Comparison of ENCODE assay signal across 15 mouse cellular contexts in genomic region chr3:108386186-108386585, GRCm38 (mm10). TPM values are rescaled to one million over a fixed set of nuclear protein-coding genes. Genes with fewer than 3 reads are reported as not detected.
DNase-seq lines count a peak whose midpoint lies in the region; ATAC-seq lines count a peak whose summit lies in the region.
"Had no signal": no experiment of that assay in that cellular context is flagged by ENCODE, and none has a peak within 500 bp of the region (broad histone marks: within the 10 kb centered on the region; RNA-seq: fewer than 3 reads in every experiment).

No protein-coding gene starts in this region.

- no peak overlapping the region for H3K9ac ChIP-seq in midbrain, embryonic 16.5 days (ENCODE audit: low read depth, low read length)
- H3K9ac ChIP-seq: heart, embryonic 13.5 days; hindbrain, embryonic 14.5 days; limb, embryonic 12.5 days had no signal

- H3K9me3 ChIP-seq in midbrain, embryonic 10.5 days (replicated peaks), result no peaks in the 10 kb centered on the region
- H3K9me3 ChIP-seq in midbrain, embryonic 16.5 days (replicated peaks; ENCODE audit: control insufficient read depth, low read length, poor library complexity, severe bottlenecking), result no peaks in the 10 kb centered on the region
- H3K9me3 ChIP-seq: heart, embryonic 13.5 days; limb, embryonic 12.5 days had no signal

- no peaks in the 10 kb centered on the region for H3K27me3 ChIP-seq in midbrain, embryonic 10.5 days (ENCODE audit: low read depth, poor library complexity, severe bottlenecking)
- H3K27me3 ChIP-seq in midbrain, embryonic 16.5 days (ENCODE audit: control insufficient read depth, insufficient read depth, low read depth, low read length), result no peaks in the 10 kb centered on the region
- H3K27me3 ChIP-seq: heart, embryonic 13.5 days; limb, embryonic 12.5 days had no signal

- peaks cover 49% of the 10 kb centered on the region for H3K36me3 ChIP-seq in midbrain, embryonic 10.5 days
- no peaks in the 10 kb centered on the region for H3K36me3 ChIP-seq in midbrain, embryonic 16.5 days (ENCODE audit: control insufficient read depth, insufficient read depth, low read length)

- no peak overlapping the region for H3K4me2 ChIP-seq in midbrain, embryonic 16.5 days (ENCODE audit: low read length)
- H3K4me2 ChIP-seq: heart, embryonic 13.5 days; hindbrain, embryonic 14.5 days; limb, embryonic 12.5 days had no signal

- peak overlapping the region; percentile 4; the same call in 1 of the 2 replicates for H3K4me3 ChIP-seq in midbrain, embryonic 10.5 days
- H3K4me3 ChIP-seq in midbrain, embryonic 16.5 days (ENCODE audit: low read depth, low read length), result no peak overlapping the region
- H3K4me3 ChIP-seq: heart, embryonic 13.5 days; limb, embryonic 12.5 days had no signal

- 96% methylated on average over 10 of the region's 10 CpGs for WGBS in midbrain, embryonic 10.5 days
- 95% methylated on average over 10 of the region's 10 CpGs for WGBS in midbrain, embryonic 16.5 days

- ATAC-seq in midbrain, embryonic 16.5 days, result no peak

- intact Hi-C loops in left cerebral cortex, postnatal 10 days (cut with DNase I), result no loop called here

- no peak overlapping the region for H3K27ac ChIP-seq in midbrain, embryonic 10.5 days (replicated peaks)
- H3K27ac ChIP-seq in midbrain, embryonic 16.5 days (ENCODE audit: low read length), result no peak overlapping the region
- H3K27ac ChIP-seq: heart, embryonic 13.5 days; hindbrain, embryonic 14.5 days; limb, embryonic 12.5 days had no signal

- no peak for DNase-seq in midbrain, embryonic 10.5 days (ENCODE audit: low spot score)
- peak; percentile 41 to 55 for DNase-seq in frontal cortex, postnatal 14 days (ENCODE audit: low spot score in 2 of 2)
- peak; percentile 54 to 63 for DNase-seq in left cerebral cortex, postnatal 10 days (ENCODE audit: extremely low spot score in 1 of 2, low spot score in 2 of 2)
- peak; percentile 87 for DNase-seq in telencephalon, adult 2 months (ENCODE audit: low read depth, low spot score)
- DNase-seq in spleen, adult 18-20 months, result no peak
- no peak for DNase-seq in adrenal gland, adult (ENCODE audit: inconsistent age in 2 of 2, low spot score in 1 of 2)
- DNase-seq in adrenal gland, postnatal 14 days, result no peak
- DNase-seq: cerebellum, adult 8-10 months; lung, adult 18-20 months had no signal

- H3K4me1 ChIP-seq in midbrain, embryonic 10.5 days, result peaks cover 52% of the 10 kb centered on the region
- H3K4me1 ChIP-seq in midbrain, embryonic 16.5 days (ENCODE audit: control insufficient read depth, insufficient read depth, low read length), result peaks cover 12% of the 10 kb centered on the region

RNA-seq across cellular contexts. Expression of gene Psrc1, which starts 2.5 kb away (rescaled TPM):
- polyA plus RNA-seq in midbrain, embryonic 10.5 days (2016; fragmentation: Nextera tagmentation; extraction: Ambion mirVana), result 93.3 and 105 TPM in 2 replicates
- polyA plus RNA-seq in midbrain, embryonic 16.5 days (2015; fragmentation: Nextera tagmentation; extraction: Ambion mirVana), result 3.9 and 5.2 TPM in 2 replicates
- total RNA-seq in left cerebral cortex, postnatal 10 days (2021), result 1 to 10 TPM; 6.9 to 10.0 TPM
- 4.1 and 5.3 TPM in 2 replicates for total RNA-seq in adrenal gland, postnatal 14 days (2021)

RNA-seq across cellular contexts. Expression of gene Mybphl, which starts 21.5 kb away (rescaled TPM):
- polyA plus RNA-seq in midbrain, embryonic 10.5 days (2016; fragmentation: Nextera tagmentation; extraction: Ambion mirVana), result 0.09 TPM in 1 of 2 replicates, not detected in the other
- not detected in 2 replicates for polyA plus RNA-seq in midbrain, embryonic 16.5 days (2015; fragmentation: Nextera tagmentation; extraction: Ambion mirVana)
- not detected for total RNA-seq in left cerebral cortex, postnatal 10 days (2021)
- not detected in 2 replicates for total RNA-seq in adrenal gland, postnatal 14 days (2021)
- total RNA-seq: megakaryocyte-erythroid progenitor cell, adult 5-6 weeks had no signal
- polyA plus RNA-seq: kidney, embryonic 16.5 days; limb, embryonic 12.5 days had no signal

RNA-seq across cellular contexts. Expression of gene Celsr2, which starts 29.2 kb away (rescaled TPM):
- 53.7 and 67.5 TPM in 2 replicates for polyA plus RNA-seq in midbrain, embryonic 10.5 days (2016; fragmentation: Nextera tagmentation; extraction: Ambion mirVana)
- 27.9 and 33.2 TPM in 2 replicates for polyA plus RNA-seq in midbrain, embryonic 16.5 days (2015; fragmentation: Nextera tagmentation; extraction: Ambion mirVana)
- total RNA-seq in left cerebral cortex, postnatal 10 days (2021), result 100 to 1,000 TPM; 168 to 169 TPM
- 8.7 and 11.0 TPM in 2 replicates for total RNA-seq in adrenal gland, postnatal 14 days (2021)

RNA-seq across cellular contexts. Expression of gene Sars, which starts 58.8 kb away (rescaled TPM):
- polyA plus RNA-seq in midbrain, embryonic 10.5 days (2016; fragmentation: Nextera tagmentation; extraction: Ambion mirVana), result 179 and 187 TPM in 2 replicates
- 217 and 220 TPM in 2 replicates for polyA plus RNA-seq in midbrain, embryonic 16.5 days (2015; fragmentation: Nextera tagmentation; extraction: Ambion mirVana)
- 100 to 1,000 TPM; 212 to 216 TPM for total RNA-seq in left cerebral cortex, postnatal 10 days (2021)
- total RNA-seq in adrenal gland, postnatal 14 days (2021), result 144 and 167 TPM in 2 replicates

Comparison
In these comparisons a context has a peak if more than half of its experiments do, and no peak if none do; other contexts are left out.
1. DNase-seq: peak in frontal cortex, postnatal 14 days (2 of 2), left cerebral cortex, postnatal 10 days (2 of 2) and telencephalon, adult 2 months (single experiment); none in midbrain, embryonic 10.5 days (single experiment), spleen, adult 18-20 months (0 of 2), adrenal gland, adult (0 of 2) and adrenal gland, postnatal 14 days (single experiment).
2. RNA of gene Celsr2, which starts 29.2 kb away (total RNA-seq): 168 to 169 TPM in left cerebral cortex, postnatal 10 days; 8.7 to 11.0 TPM in adrenal gland, postnatal 14 days; every median in the first group is over 10 times any median in the second.